8 mouse cellular contexts compared by ENCODE assay signal in the genomic region with DNA sequence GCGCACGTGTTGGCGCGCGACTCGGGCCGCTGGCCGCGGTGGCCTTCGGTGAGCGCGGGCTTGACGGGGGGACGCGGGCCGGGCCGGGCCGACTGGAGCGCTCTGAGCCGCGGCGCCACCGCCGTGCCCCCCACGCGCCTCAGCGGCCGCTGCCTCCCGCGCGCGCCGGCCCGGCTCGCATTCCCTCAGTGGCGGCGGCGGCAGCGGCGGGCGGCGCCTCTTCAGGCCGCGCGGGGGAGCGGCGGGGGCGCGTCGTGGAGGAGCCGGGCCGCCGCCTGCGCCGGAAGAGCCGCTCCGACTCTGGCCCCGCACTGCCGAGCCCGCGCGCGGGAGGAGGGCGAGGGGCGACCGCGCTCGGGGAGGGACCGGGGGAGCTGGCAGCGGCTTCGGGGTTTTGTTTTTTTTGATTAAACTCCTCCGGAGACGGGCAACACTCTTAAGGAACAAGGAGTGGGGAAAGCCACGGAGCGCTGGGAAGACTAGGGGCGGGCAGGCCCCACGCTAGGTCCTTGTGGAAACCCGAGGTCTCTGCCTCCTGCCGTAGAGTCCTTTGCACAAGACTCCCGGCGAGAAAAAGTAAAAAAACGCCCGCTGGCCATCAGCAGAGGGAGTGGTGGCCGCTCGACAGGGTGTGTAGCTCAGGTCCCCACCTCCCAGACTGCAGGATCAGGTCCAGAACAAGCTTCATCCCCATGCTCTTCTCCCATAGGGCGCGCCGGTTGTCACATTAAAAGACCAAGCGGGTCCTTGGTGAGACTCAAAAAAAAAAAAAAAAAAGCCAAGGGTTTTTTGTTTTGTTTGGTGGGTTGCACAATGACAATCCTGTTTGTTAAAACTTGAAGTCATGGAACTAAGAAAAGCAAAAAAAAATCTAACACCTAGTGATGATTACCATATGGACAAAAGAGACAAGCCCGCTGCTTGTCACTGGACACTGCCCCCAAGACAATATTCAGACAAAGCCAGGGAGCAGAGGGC. TPM values are rescaled to one million over a fixed set of nuclear protein-coding genes. Genes with fewer than 3 reads are reported as not detected.
DNase-seq lines count a peak whose midpoint lies in the region; ATAC-seq and TF ChIP-seq lines count a peak whose summit lies in the region.

A gene (minus strand): TSS at position 147 of the 978 bp plus-strand sequence.

- H3K27me3 ChIP-seq in C2C12 (ENCODE audit: control insufficient read depth, insufficient read depth, insufficient read length): no peaks in the 10 kb centered on the region
- H3K27me3 ChIP-seq in intestine, embryonic 16.5 days (replicated peaks; ENCODE audit: control insufficient read depth, insufficient read depth, low read length): no peaks in the 10 kb centered on the region
- H3K27me3 ChIP-seq in liver, embryonic 15.5 days: peaks cover 3% of the 10 kb centered on the region; the same call in 1 of the 2 replicates
- H3K27me3 ChIP-seq in neural tube, embryonic 12.5 days (replicated peaks): no peaks in the 10 kb centered on the region

- H3K36me3 ChIP-seq in C2C12 (ENCODE audit: control insufficient read depth, insufficient read depth): peaks cover 7% of the 10 kb centered on the region
- no peaks in the 10 kb centered on the region; the same call in 1 of the 2 replicates for H3K36me3 ChIP-seq in intestine, embryonic 16.5 days (ENCODE audit: control insufficient read depth, insufficient read depth, low read length)
- H3K36me3 ChIP-seq in liver, embryonic 15.5 days (replicated peaks): peaks cover 23% of the 10 kb centered on the region
- H3K36me3 ChIP-seq in neural tube, embryonic 12.5 days: peaks cover 13% of the 10 kb centered on the region; the same call in 1 of the 2 replicates

- no peaks in the 10 kb centered on the region for H3K79me3 ChIP-seq in C2C12 (ENCODE audit: low read depth)

- H3ac ChIP-seq in C2C12 (ENCODE audit: control insufficient read depth, insufficient read length, low read depth): peak within 1 kb of the TSS; percentile 81

- H3K27ac ChIP-seq in intestine, embryonic 16.5 days (ENCODE audit: low read length): peak within 1 kb of the TSS; percentile 69
- H3K27ac ChIP-seq in liver, embryonic 15.5 days (replicated peaks): peak within 1 kb of the TSS; percentile 80
- H3K27ac ChIP-seq in neural tube, embryonic 12.5 days: peak within 1 kb of the TSS; percentile 62; the same call in 1 of the 2 replicates

- H3K4me1 ChIP-seq in intestine, embryonic 16.5 days (ENCODE audit: control insufficient read depth, insufficient read depth, low read length): 0 out of 2 replicates have a peak, but pooled peaks cover 7% of the 10 kb centered on the region
- H3K4me1 ChIP-seq in liver, embryonic 15.5 days (replicated peaks): peaks cover 43% of the 10 kb centered on the region
- peaks cover 19% of the 10 kb centered on the region for H3K4me1 ChIP-seq in neural tube, embryonic 12.5 days

- H3K79me2 ChIP-seq in C2C12 (ENCODE audit: control insufficient read depth, insufficient read depth): no peaks in the 10 kb centered on the region

- peak; percentile 77 for DNase-seq in NIH3T3 (ENCODE audit: low read depth)
- peak; percentile 54 to 67 for DNase-seq in cerebellum, postnatal 36 days
- DNase-seq in gonadal fat pad, adult 2 months (ENCODE audit: low read depth): no peak
- DNase-seq in c-Kit-positive CD71-positive TER-119-positive erythroid progenitor cells, embryonic 14.5 days (ENCODE audit: low spot score): no peak

- WGBS in intestine, embryonic 16.5 days: 2% methylated on average over 74 of the region's 90 CpGs
- WGBS in liver, embryonic 15.5 days (ENCODE audit: insufficient replicate concordance): under 1% methylated on average over 87 of the region's 90 CpGs
- WGBS in neural tube, embryonic 12.5 days: 1% methylated on average over 67 of the region's 90 CpGs

- no peaks in the 10 kb centered on the region for H3K9me3 ChIP-seq in intestine, embryonic 16.5 days (ENCODE audit: control insufficient read depth, low read length)
- H3K9me3 ChIP-seq in liver, embryonic 15.5 days (replicated peaks): no peaks in the 10 kb centered on the region
- H3K9me3 ChIP-seq in neural tube, embryonic 12.5 days: no peaks in the 10 kb centered on the region

- ATAC-seq in intestine, embryonic 16.5 days: peak; percentile 88
- peak; percentile 53 for ATAC-seq in liver, embryonic 15.5 days (ENCODE audit: insufficient read depth)
- peak; percentile 77 for ATAC-seq in neural tube, embryonic 12.5 days (ENCODE audit: low FRiP score, low read depth)

- TF ChIP-seq CTCF in C2C12 (IDR thresholded peaks at IDR 0.05; ENCODE audit: control insufficient read depth, insufficient read depth, insufficient read length): peak; percentile 15

- peak within 1 kb of the TSS; percentile 36 for H3K4me3 ChIP-seq in C2C12 (ENCODE audit: insufficient read depth, poor library complexity, severe bottlenecking)
- peak within 1 kb of the TSS; percentile 75 for H3K4me3 ChIP-seq in intestine, embryonic 16.5 days (ENCODE audit: low read length)
- H3K4me3 ChIP-seq in liver, embryonic 15.5 days (replicated peaks): peak within 1 kb of the TSS; percentile 71
- peak within 1 kb of the TSS; percentile 73 for H3K4me3 ChIP-seq in neural tube, embryonic 12.5 days

- peak within 1 kb of the TSS; percentile 85 for H3K4me2 ChIP-seq in intestine, embryonic 16.5 days (ENCODE audit: low read depth, low read length)
- H3K4me2 ChIP-seq in liver, embryonic 15.5 days: peak within 1 kb of the TSS; percentile 91
- peak within 1 kb of the TSS; percentile 90 for H3K4me2 ChIP-seq in neural tube, embryonic 12.5 days (replicated peaks)

- H3K9ac ChIP-seq in intestine, embryonic 16.5 days (ENCODE audit: low read depth, low read length): peak within 1 kb of the TSS; percentile 82
- H3K9ac ChIP-seq in liver, embryonic 15.5 days: peak within 1 kb of the TSS; percentile 66
- H3K9ac ChIP-seq in neural tube, embryonic 12.5 days: peak within 1 kb of the TSS; percentile 76

TF ChIP-seq in C2C12, 6 proteins besides CTCF, POLR2A, EP300 and RAD21:
- no peak for TF ChIP-seq FOSL1 (IDR thresholded peaks at IDR 0.05; ENCODE audit: insufficient read depth, low read length, poor library complexity, severe bottlenecking)
- no peak for TF ChIP-seq MYOG (IDR thresholded peaks at IDR 0.05; ENCODE audit: control insufficient read depth, extremely low read depth, insufficient read length)
- TF ChIP-seq MYOD1 (IDR thresholded peaks at IDR 0.05; ENCODE audit: control insufficient read depth, insufficient read length, low read depth): no peak
- no peak for TF ChIP-seq MAX (IDR thresholded peaks at IDR 0.05)
- no peak for TF ChIP-seq USF1 (IDR thresholded peaks at IDR 0.05; ENCODE audit: low read depth)
- no peak for TF ChIP-seq CEBPB (IDR thresholded peaks at IDR 0.05; ENCODE audit: low read depth)
TF ChIP-seq in C2C12: peak in this region for 0.

RNA-seq across cellular contexts. Expression of the gene that starts here (rescaled TPM):
- 4.0 TPM for polyA plus RNA-seq in C2C12 (2012; fragmentation: generic; extraction: Trizol)
- polyA plus RNA-seq in gonadal fat pad, adult 2 months (2012; rRNA removed): 42.9 and 45.4 TPM in 2 replicates
- polyA plus RNA-seq in intestine, embryonic 16.5 days (2015; fragmentation: Nextera tagmentation; extraction: Ambion mirVana): 1.8 and 2.4 TPM in 2 replicates
- polyA plus RNA-seq in liver, embryonic 15.5 days (2015; fragmentation: Nextera tagmentation; extraction: Ambion mirVana): 1.5 and 2.2 TPM in 2 replicates
- 6.3 and 7.4 TPM in 2 replicates for polyA plus RNA-seq in neural tube, embryonic 12.5 days (2016; fragmentation: Nextera tagmentation; extraction: Ambion mirVana)

Comparison
In these comparisons a context has a peak if more than half of its experiments do, and no peak if none do; other contexts are left out.
1. DNase-seq: peak in NIH3T3 (single experiment) and cerebellum, postnatal 36 days (2 of 2); none in gonadal fat pad, adult 2 months (single experiment) and c-Kit-positive CD71-positive TER-119-positive erythroid progenitor cells, embryonic 14.5 days (single experiment).
2. Peak in every context shown above with its lines, with median percentiles within 50 percentile points of each other: H3K4me3 ChIP-seq, ATAC-seq, H3K27ac ChIP-seq, H3K4me2 ChIP-seq and H3K9ac ChIP-seq.